Mouse (Mus musculus) limb, embryonic 14.5 days (tissue): ENCODE data around the gene Vps52. TPM values are rescaled to one million over a fixed set of nuclear protein-coding genes. Genes with fewer than 3 reads are reported as not detected.
"Not testable (repeated sequence)": the region's sequence is repeated elsewhere in the genome, so short reads cannot be mapped to it uniquely, and the experiment has no call there.

Source experiments
- ATAC-seq: fragments of 200-750 bp; cut with Nextera tagmentation; 2 replicates; pipeline ENCODE4 v1.8.0; 2017; ENCODE audit warnings: low read depth, moderate number of reproducible peaks, moderate TSS enrichment; ENCODE audit not compliant: low FRiP score
- DNase-seq: peaks from one replicate; pipeline ENCODE4 v3.0.0-alpha.2; 2015; ENCODE audit warnings: low spot score
- H3K27ac ChIP-seq: fragments of 300-500 bp; sonication (generic); replicated peaks from 2 replicates; pipeline ENCODE4 v1.5.1; 2014; ENCODE audit warnings: low read depth, mild to moderate bottlenecking, low read length, moderate library complexity, mixed read lengths
- H3K27me3 ChIP-seq: fragments of 300-500 bp; sonication (generic); 2 replicates; pipeline ENCODE4 v1.6.1; 2014; ENCODE audit warnings: low read length, mixed read lengths; ENCODE audit not compliant: control insufficient read depth, insufficient read depth
- H3K36me3 ChIP-seq: fragments of 300-500 bp; sonication (generic); 2 replicates; pipeline ENCODE4 v1.6.1; 2014; ENCODE audit warnings: mild to moderate bottlenecking, low read length, moderate library complexity, mixed read lengths; ENCODE audit not compliant: control insufficient read depth, insufficient read depth
- H3K4me1 ChIP-seq: fragments of 300-500 bp; sonication (generic); 2 replicates; pipeline ENCODE4 v1.6.1; 2014; ENCODE audit warnings: antibody characterized with exemption, low read length, mixed read lengths; ENCODE audit not compliant: control insufficient read depth, insufficient read depth
- H3K4me2 ChIP-seq: fragments of 300-500 bp; sonication (generic); replicated peaks from 2 replicates; pipeline ENCODE4 v1.6.1; 2014; ENCODE audit warnings: low read depth, mild to moderate bottlenecking, low read length, moderate library complexity; ENCODE audit not compliant: severe bottlenecking
- H3K4me3 ChIP-seq: fragments of 300-500 bp; sonication (generic); replicated peaks from 2 replicates; pipeline ENCODE4 v1.5.1; 2014; ENCODE audit warnings: low read length
- H3K9ac ChIP-seq: fragments of 300-500 bp; sonication (generic); 2 replicates; pipeline ENCODE4 v1.6.1; 2014; ENCODE audit warnings: mild to moderate bottlenecking, low read depth, low read length, moderate library complexity; ENCODE audit not compliant: severe bottlenecking
- H3K9me3 ChIP-seq: fragments of 300-500 bp; sonication (generic); 2 replicates; pipeline ENCODE4 v1.6.1; 2016; ENCODE audit warnings: low read length; ENCODE audit not compliant: control insufficient read depth
- POLR2A ChIP-seq: fragments of 200-500 bp; IDR thresholded peaks from 2 replicates; pipeline ENCODE4 v1.8.0; 2012; ENCODE audit warnings: inconsistent platforms, mild to moderate bottlenecking, moderate library complexity, borderline replicate concordance; ENCODE audit not compliant: insufficient read depth, insufficient read length; ENCODE audit errors: extremely low read depth
- WGBS: fragments of 180-500 bp; shearing (Covaris S2); extraction: QIAGEN DNeasy Blood & Tissue Kit; methylation state at CpG from one replicate; pipeline ENCODE4 v1.1.7; 2014; 5-methylcytosine and 5-hydroxymethylcytosine counted together
- polyA plus RNA-seq, 2 experiments: library from polyadenylated mRNA; depleted of rRNA in 1 of 2; stranded (reverse) in 1 of 2; unstranded in 1 of 2; fragments of >200 nt; fragmentation: Nextera tagmentation in 1 of 2; extraction: Ambion mirVana in 1 of 2; gene quantifications; 2 replicates each; pipeline versions ENCODE4 v1.2.1 to v1.2.3; 2012 to 2014

Gene Vps52
- polyA plus RNA-seq, 2 experiments, result 38.6 to 48.8 TPM

GRCm38 (mm10) chr17:33948905-33949537 is 6.6 kb upstream of the Vps52 start:
- H3K4me1 ChIP-seq, result peaks cover 25% of the 10 kb centered on the region
- H3K4me2 ChIP-seq, result no peak overlapping the region
- DNase-seq (no peak), ATAC-seq (no peak)
- no peaks in the 10 kb centered on the region for H3K9me3 ChIP-seq
- no peak overlapping the region for H3K9ac ChIP-seq
- WGBS, result 92% methylated on average over 19 of the region's 19 CpGs
- H3K36me3 ChIP-seq, result peaks cover 80% of the 10 kb centered on the region
- no peak overlapping the region for H3K4me3 ChIP-seq
- H3K27ac ChIP-seq, result no peak overlapping the region
- H3K27me3 ChIP-seq, result no peaks in the 10 kb centered on the region
- no peak for TF ChIP-seq POLR2A

- H3K4me1 ChIP-seq, result peaks cover 32% of the 10 kb centered on the region
- no peaks in the 10 kb centered on the region for H3K27me3 ChIP-seq
- H3K27ac ChIP-seq, result peak overlapping the region; percentile 88
- no peak for ATAC-seq
- TF ChIP-seq POLR2A, result no peak
- no peak for DNase-seq
- H3K4me2 ChIP-seq, result peak overlapping the region; percentile 85
- H3K4me3 ChIP-seq, result peak overlapping the region; percentile 43
- peak overlapping the region; percentile 63 for H3K9ac ChIP-seq
- no peaks in the 10 kb centered on the region for H3K9me3 ChIP-seq
- peaks cover 76% of the 10 kb centered on the region for H3K36me3 ChIP-seq
- 77% methylated on average over 10 of the region's 10 CpGs for WGBS
Observed at GRCm38 (mm10) chr17:33950131-33950625, 5.4 kb upstream of the Vps52 start.

DNA sequence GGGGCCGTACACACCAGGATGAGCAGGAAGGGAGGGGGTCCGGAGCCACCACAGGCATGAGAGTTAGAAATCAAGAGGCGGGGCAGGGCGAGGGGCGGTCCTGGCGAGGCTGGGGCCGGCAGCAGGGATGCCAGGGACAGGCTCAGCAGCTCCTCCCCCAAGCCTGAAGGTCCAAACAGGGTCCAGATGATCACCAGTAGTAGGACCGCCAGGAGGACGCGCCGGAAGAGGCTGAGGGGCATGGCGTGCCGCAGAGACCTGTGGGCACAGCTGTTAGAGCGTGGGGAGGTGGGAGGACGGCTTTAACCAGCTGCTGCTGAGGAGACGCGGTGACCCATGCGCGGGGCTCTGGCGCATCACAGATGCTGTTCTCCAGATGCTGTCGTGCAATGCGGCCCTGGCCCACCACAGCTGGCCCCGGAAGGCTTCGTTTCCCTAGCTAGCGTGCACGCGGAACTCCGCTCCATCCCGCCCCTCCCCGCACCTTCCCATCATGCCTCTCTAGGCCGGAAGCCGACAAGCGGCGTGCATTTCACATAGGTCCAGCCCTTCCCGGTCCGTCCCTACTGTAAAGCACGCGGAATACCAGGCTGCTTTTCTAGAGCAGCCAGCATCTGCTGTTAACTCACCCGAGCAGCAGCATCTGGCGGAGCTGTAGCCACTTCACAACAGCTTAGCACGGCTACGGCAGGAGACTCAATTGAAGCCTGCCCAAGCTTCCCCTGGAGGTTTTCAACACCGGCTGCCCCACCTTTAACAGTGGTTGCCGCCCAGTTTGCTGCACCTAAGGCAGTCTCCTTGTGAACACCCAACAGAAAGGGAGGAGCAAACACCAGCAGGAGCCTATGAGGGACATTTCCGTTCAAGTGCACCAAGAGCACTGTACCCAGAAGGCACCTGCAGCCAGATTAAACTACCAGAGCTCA is 4.3 kb upstream of the Vps52 start, which contains the start of gene B3galt4:
Gene B3galt4 (minus strand): TSS at position 468 of the 926 bp plus-strand sequence.
- H3K9ac ChIP-seq, result peak within 1 kb of the TSS; percentile 63

DNA sequence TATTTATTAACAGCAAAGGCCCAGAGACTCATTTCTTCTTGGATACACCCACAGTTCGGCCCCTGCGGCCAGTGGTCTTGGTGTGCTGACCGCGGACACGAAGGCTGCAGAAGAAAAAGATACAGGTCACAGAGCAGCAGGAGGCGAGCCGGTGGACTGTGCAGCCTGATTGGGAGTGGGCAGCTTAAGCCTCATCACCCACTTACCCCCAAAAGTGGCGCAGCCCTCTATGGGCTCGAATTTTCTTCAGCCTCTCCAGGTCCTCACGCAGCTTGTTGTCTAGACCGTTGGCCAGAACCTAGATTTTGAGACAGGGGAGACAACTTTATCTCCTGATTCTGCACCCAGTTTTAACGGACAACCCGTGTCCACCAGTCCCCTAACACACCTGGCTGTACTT is 3.6 kb upstream of the Vps52 start:
- H3K9me3 ChIP-seq, H3K27me3 ChIP-seq, H3K27ac ChIP-seq, DNase-seq, ATAC-seq: not testable (repeated sequence)
- Histone ChIP-seq H3K9ac (peak overlapping the region; percentile 63; the same call in 1 of the 2 replicates), H3K4me2 (peak overlapping the region; percentile 85), H3K4me3 (peak overlapping the region; percentile 43), H3K4me1 (peaks cover 38% of the 10 kb centered on the region), H3K36me3 (peaks cover 60% of the 10 kb centered on the region)
- WGBS, result 74% methylated on average over 13 of the region's 13 CpGs

More for the DNA sequence above, 4.3 kb upstream of the Vps52 start, which contains the start of gene B3galt4:
- no peaks in the 10 kb centered on the region for H3K27me3 ChIP-seq
- no peaks in the 10 kb centered on the region for H3K9me3 ChIP-seq
- peak; percentile 83 for DNase-seq
- peaks cover 32% of the 10 kb centered on the region for H3K4me1 ChIP-seq
- 3% methylated on average over 44 of the region's 45 CpGs for WGBS
- H3K4me3 ChIP-seq, result peak within 1 kb of the TSS; percentile 43
- H3K27ac ChIP-seq, result peak within 1 kb of the TSS; percentile 88
- peak within 1 kb of the TSS; percentile 85 for H3K4me2 ChIP-seq
- TF ChIP-seq POLR2A, result no peak; the same call in 1 of the 2 replicates
- peak; percentile 79 for ATAC-seq
- H3K36me3 ChIP-seq, result peaks cover 66% of the 10 kb centered on the region

GRCm38 (mm10) chr17:33952879-33953278 is 2.7 kb upstream of the Vps52 start:
- H3K36me3 ChIP-seq, result peaks cover 54% of the 10 kb centered on the region
- ATAC-seq, result no peak
- H3K9ac ChIP-seq, result peak overlapping the region; percentile 21; the same call in 1 of the 2 replicates
- H3K4me1 ChIP-seq, result peaks cover 38% of the 10 kb centered on the region
- no peak overlapping the region for H3K4me3 ChIP-seq
- DNase-seq, result no peak
- WGBS, result 76% methylated on average over 4 of the region's 4 CpGs
- H3K9me3 ChIP-seq, result no peaks in the 10 kb centered on the region
- no peak overlapping the region for H3K27ac ChIP-seq
- H3K27me3 ChIP-seq, result no peaks in the 10 kb centered on the region
- 0 out of 2 replicates have a peak overlapping the region, but pooled peaks have one; percentile 7 for H3K4me2 ChIP-seq
- no peak for TF ChIP-seq POLR2A
